Comparison of ENCODE assay signal across 7 mouse cellular contexts in the genomic region with DNA sequence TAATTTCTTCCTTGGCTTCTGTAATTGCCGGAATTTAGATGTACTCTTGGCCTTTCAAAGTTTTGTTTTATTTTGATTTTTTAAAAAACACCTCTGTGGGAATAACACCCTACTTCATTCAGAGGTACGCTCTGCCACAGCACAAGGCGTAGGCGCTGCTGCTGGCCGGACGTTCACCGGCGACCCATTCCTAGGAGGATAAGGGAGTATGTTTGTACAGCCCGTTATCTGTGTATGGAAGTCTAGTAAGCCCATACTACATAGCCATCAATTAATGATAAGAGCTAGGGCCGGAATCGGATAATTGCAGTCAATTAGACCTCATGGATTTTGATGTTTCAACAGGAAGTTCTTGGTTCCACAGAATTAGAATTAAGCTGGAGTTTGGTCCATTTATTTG. TPM values are rescaled to one million over a fixed set of nuclear protein-coding genes. Genes with fewer than 3 reads are reported as not detected.
DNase-seq lines count a peak whose midpoint lies in the region; ATAC-seq and TF ChIP-seq lines count a peak whose summit lies in the region.

No protein-coding gene starts in this region.

- peaks cover 26% of the 10 kb centered on the region for H3K36me3 ChIP-seq in hindbrain, embryonic 14.5 days (replicated peaks; ENCODE audit: control insufficient read depth, insufficient read depth)
- peaks cover 10% of the 10 kb centered on the region for H3K36me3 ChIP-seq in liver, embryonic 16.5 days (ENCODE audit: control insufficient read depth, insufficient read depth)

- no peak for TF ChIP-seq CTCF in embryonic fibroblast, embryonic 13.5 days (IDR thresholded peaks at IDR 0.05; ENCODE audit: borderline replicate concordance, insufficient read depth, low read length)

- peak; percentile 52 for DNase-seq in 416B (ENCODE audit: low read depth)
- no peak for DNase-seq in hindbrain, embryonic 14.5 days (ENCODE audit: low spot score)
- peak; percentile 41 to 71 for DNase-seq in spleen, postnatal 4 days (ENCODE audit: low spot score in 2 of 2)
- no peak for DNase-seq in urinary bladder, postnatal 10 days (ENCODE audit: low spot score)

- no peaks in the 10 kb centered on the region for H3K4me1 ChIP-seq in embryonic fibroblast, embryonic 13.5 days (ENCODE audit: control insufficient read depth, insufficient read depth, low read length)
- peaks cover 9% of the 10 kb centered on the region for H3K4me1 ChIP-seq in hindbrain, embryonic 14.5 days (replicated peaks; ENCODE audit: control insufficient read depth, insufficient read depth, low read length)
- peaks cover 8% of the 10 kb centered on the region; the same call in 1 of the 2 replicates for H3K4me1 ChIP-seq in liver, embryonic 16.5 days (ENCODE audit: control insufficient read depth, low read depth, low read length)

- 1% methylated on average over 11 of the region's 11 CpGs for WGBS in hindbrain, embryonic 14.5 days
- 0% methylated on average over 11 of the region's 11 CpGs for WGBS in liver, embryonic 16.5 days (ENCODE audit: insufficient replicate concordance)

- ATAC-seq in CD4-positive, CD25-positive, alpha-beta regulatory T cell, adult 4 months, result peak; percentile 13
- ATAC-seq in hindbrain, embryonic 14.5 days (ENCODE audit: low FRiP score), result no peak
- ATAC-seq in liver, embryonic 16.5 days (ENCODE audit: low read depth), result peak; percentile 77

- peak overlapping the region; percentile 67 for H3K4me2 ChIP-seq in hindbrain, embryonic 14.5 days (replicated peaks)
- H3K4me2 ChIP-seq in liver, embryonic 16.5 days (ENCODE audit: low read depth, low read length), result peak overlapping the region; percentile 54

- peak overlapping the region; percentile 81 for H3K9ac ChIP-seq in hindbrain, embryonic 14.5 days
- peak overlapping the region; percentile 96 for H3K9ac ChIP-seq in liver, embryonic 16.5 days (ENCODE audit: low read depth, low read length)

- H3K27me3 ChIP-seq in hindbrain, embryonic 14.5 days (ENCODE audit: control insufficient read depth, insufficient read depth, low read length), result no peaks in the 10 kb centered on the region
- no peaks in the 10 kb centered on the region; the same call in 1 of the 2 replicates for H3K27me3 ChIP-seq in liver, embryonic 16.5 days (ENCODE audit: control insufficient read depth, insufficient read depth, low read depth, low read length)

- no peak overlapping the region for H3K27ac ChIP-seq in embryonic fibroblast, embryonic 13.5 days (ENCODE audit: insufficient read depth, low read length)
- H3K27ac ChIP-seq in hindbrain, embryonic 14.5 days, result 0 out of 2 replicates have a peak overlapping the region, but pooled peaks have one; percentile 47
- peak overlapping the region; percentile 96 for H3K27ac ChIP-seq in liver, embryonic 16.5 days (ENCODE audit: low read length)

- no peaks in the 10 kb centered on the region for H3K9me3 ChIP-seq in hindbrain, embryonic 14.5 days (ENCODE audit: control insufficient read depth, low read length)
- no peaks in the 10 kb centered on the region for H3K9me3 ChIP-seq in liver, embryonic 16.5 days (replicated peaks; ENCODE audit: control insufficient read depth, low read length)

- peak overlapping the region; percentile 98 for H3K4me3 ChIP-seq in embryonic fibroblast, embryonic 13.5 days (ENCODE audit: insufficient read depth, low read length)
- H3K4me3 ChIP-seq in hindbrain, embryonic 14.5 days (replicated peaks; ENCODE audit: low read length), result peak overlapping the region; percentile 79
- H3K4me3 ChIP-seq in liver, embryonic 16.5 days (ENCODE audit: low read depth, low read length), result peak overlapping the region; percentile 91

- TF ChIP-seq POLR2A in embryonic fibroblast, embryonic 13.5 days (IDR thresholded peaks at IDR 0.05; ENCODE audit: low read depth, low read length), result no peak

RNA-seq across cellular contexts. Expression of a gene that starts 0.5 kb away (rescaled TPM):
- polyA plus RNA-seq in CD4-positive, CD25-positive, alpha-beta regulatory T cell, adult 4 months (2017; shearing (Covaris generic)), result 10 to 100 TPM; 21.2 to 50.4 TPM
- polyA plus RNA-seq in embryonic fibroblast, embryonic 13.5 days (2011; ENCODE audit: insufficient read length, low read depth, missing spikeins), result 62.6 and 65.7 TPM in 2 replicates
- polyA plus RNA-seq in hindbrain, embryonic 14.5 days (2014; fragmentation: Nextera tagmentation; extraction: Ambion mirVana), result 23.9 and 26.7 TPM in 2 replicates
- polyA plus RNA-seq in liver, embryonic 16.5 days (2015; fragmentation: Nextera tagmentation; extraction: Ambion mirVana), result 22.4 and 25.4 TPM in 2 replicates

RNA-seq across cellular contexts. Expression of a gene that starts 18.6 kb away (rescaled TPM):
- polyA plus RNA-seq in CD4-positive, CD25-positive, alpha-beta regulatory T cell, adult 4 months (2017; shearing (Covaris generic)), result 10 to 100 TPM; 18.4 to 21.8 TPM
- 42.2 and 53.1 TPM in 2 replicates for polyA plus RNA-seq in embryonic fibroblast, embryonic 13.5 days (2011; ENCODE audit: insufficient read length, low read depth, missing spikeins)
- 39.0 and 39.2 TPM in 2 replicates for polyA plus RNA-seq in hindbrain, embryonic 14.5 days (2014; fragmentation: Nextera tagmentation; extraction: Ambion mirVana)
- polyA plus RNA-seq in liver, embryonic 16.5 days (2015; fragmentation: Nextera tagmentation; extraction: Ambion mirVana), result 15.8 and 16.9 TPM in 2 replicates

Comparison
In these comparisons a context has a peak if more than half of its experiments do, and no peak if none do; other contexts are left out.
1. DNase-seq: peak in 416B (single experiment) and spleen, postnatal 4 days (2 of 2); none in hindbrain, embryonic 14.5 days (single experiment) and urinary bladder, postnatal 10 days (single experiment).
2. Peak in every context shown above with its lines, with median percentiles within 50 percentile points of each other: H3K4me3 ChIP-seq.